Mouse (Mus musculus) neural tube, embryonic 11.5 days (tissue): ENCODE results near the gene Sass6. TPM values are rescaled to one million over a fixed set of nuclear protein-coding genes. Genes with fewer than 3 reads are reported as not detected.
A peak's percentile ranks its signal among the peaks of the same experiment; 100 is the strongest.
"Not testable (repeated sequence)": the region's sequence is repeated elsewhere in the genome, so short reads cannot be mapped to it uniquely, and the experiment has no call there.

ENCODE experiments used
- ATAC-seq: fragments of 200-750 bp; cut with Nextera tagmentation; 2 replicates; pipeline ENCODE4 v1.8.0; 2017; ENCODE audit warnings: moderate number of reproducible peaks, mild to moderate bottlenecking, moderate TSS enrichment, moderate library complexity; ENCODE audit not compliant: insufficient read depth, low FRiP score, low TSS enrichment
- DNase-seq: peaks from one replicate; pipeline ENCODE4 v3.0.0-alpha.2; 2015; ENCODE audit warnings: low spot score
- H3K27ac ChIP-seq: fragments of 300-500 bp; sonication (generic); 2 replicates; pipeline ENCODE4 v1.5.1; 2014; ENCODE audit warnings: low read depth, mild to moderate bottlenecking, low read length
- H3K27me3 ChIP-seq: fragments of 300-500 bp; sonication (generic); 2 replicates; pipeline ENCODE4 v1.6.1; 2014; ENCODE audit warnings: mild to moderate bottlenecking, low read length, mixed read lengths; ENCODE audit not compliant: control insufficient read depth, insufficient read depth
- H3K36me3 ChIP-seq: fragments of 300-500 bp; sonication (generic); 2 replicates; pipeline ENCODE4 v1.6.1; 2014; ENCODE audit warnings: mild to moderate bottlenecking, low read length, moderate library complexity, mixed read lengths; ENCODE audit not compliant: control insufficient read depth, insufficient read depth
- H3K4me1 ChIP-seq: fragments of 300-500 bp; sonication (generic); 2 replicates; pipeline ENCODE4 v1.6.1; 2014; ENCODE audit warnings: low read length, mixed read lengths; ENCODE audit not compliant: control insufficient read depth, insufficient read depth
- H3K4me2 ChIP-seq: fragments of 300-500 bp; sonication (generic); 2 replicates; pipeline ENCODE4 v1.6.1; 2014; ENCODE audit warnings: low read depth, mild to moderate bottlenecking, moderate library complexity
- H3K4me3 ChIP-seq: fragments of 300-500 bp; sonication (generic); 2 replicates; pipeline ENCODE4 v1.5.1; 2014; ENCODE audit warnings: low read depth, low read length
- H3K9ac ChIP-seq: fragments of 300-500 bp; sonication (generic); 2 replicates; pipeline ENCODE4 v1.6.1; 2014; ENCODE audit warnings: mild to moderate bottlenecking, low read length
- H3K9me3 ChIP-seq: fragments of 300-500 bp; sonication (generic); 2 replicates; pipeline ENCODE4 v1.6.1; 2016; ENCODE audit warnings: low read length; ENCODE audit not compliant: control insufficient read depth
- WGBS: fragments of 180-500 bp; shearing (Covaris S2); extraction: QIAGEN DNeasy Blood & Tissue Kit; methylation state at CpG from one replicate; pipeline ENCODE4 v1.1.7; 2014; 5-methylcytosine and 5-hydroxymethylcytosine counted together
- polyA plus RNA-seq: library from polyadenylated mRNA; unstranded; fragments of >200 nt; fragmentation: Nextera tagmentation; extraction: Ambion mirVana; gene quantifications from 2 replicates; pipeline ENCODE4 v1.2.1, GENCODE M21; 2014

Sass6 gene
- polyA plus RNA-seq = 33.0 and 36.2 TPM in 2 replicates

GRCm38 (mm10) chr3:116594728-116595602 lies at the start of gene Sass6:
Gene Sass6 (plus strand): TSS chr3:116594982.
- peak; percentile 95 for ATAC-seq
- peak within 1 kb of the TSS; percentile 76; the same call in 1 of the 2 replicates for H3K27ac ChIP-seq
- H3K4me1 ChIP-seq = no peaks in the 10 kb centered on the region
- under 1% methylated on average over 65 of the region's 65 CpGs for WGBS
- no peaks in the 10 kb centered on the region for H3K27me3 ChIP-seq
- peak within 1 kb of the TSS; percentile 82 for H3K4me3 ChIP-seq
- no peaks in the 10 kb centered on the region for H3K36me3 ChIP-seq
- DNase-seq = peak; percentile 98
- H3K9me3 ChIP-seq = no peaks in the 10 kb centered on the region
- peak within 1 kb of the TSS; percentile 80 for H3K4me2 ChIP-seq
- H3K9ac ChIP-seq = peak within 1 kb of the TSS; percentile 57

GRCm38 (mm10) chr3:116547430-116547829 lies 47.4 kb upstream of the Sass6 start:
- WGBS = 95% methylated on average over 5 of the region's 5 CpGs
- ATAC-seq (no peak), DNase-seq (no peak)
- Histone ChIP-seq H3K9me3 (no peaks in the 10 kb centered on the region), H3K4me3 (no peak overlapping the region), H3K4me1 (no peaks in the 10 kb centered on the region), H3K36me3 (no peaks in the 10 kb centered on the region), H3K4me2 (no peak overlapping the region), H3K9ac (no peak overlapping the region), H3K27me3 (no peaks in the 10 kb centered on the region), H3K27ac (no peak overlapping the region)

- no peaks in the 10 kb centered on the region for H3K36me3 ChIP-seq
- H3K9me3 ChIP-seq = no peaks in the 10 kb centered on the region
- no peak overlapping the region for H3K9ac ChIP-seq
- H3K4me3 ChIP-seq = no peak overlapping the region
- ATAC-seq (no peak), DNase-seq (no peak)
- H3K27me3 ChIP-seq = no peaks in the 10 kb centered on the region
- H3K4me1 ChIP-seq = no peaks in the 10 kb centered on the region
- H3K27ac ChIP-seq = no peak overlapping the region
- no peak overlapping the region for H3K4me2 ChIP-seq
- 96% methylated on average over 5 of the region's 5 CpGs for WGBS
Observed at GRCm38 (mm10) chr3:116551362-116551761, 43.4 kb upstream of the Sass6 start.

- not testable (repeated sequence) for H3K9me3 ChIP-seq, H3K4me3 ChIP-seq, H3K9ac ChIP-seq, H3K27me3 ChIP-seq, ATAC-seq, H3K4me1 ChIP-seq, DNase-seq, H3K27ac ChIP-seq, H3K36me3 ChIP-seq, H3K4me2 ChIP-seq
- WGBS = 93% methylated on average over 13 of the region's 14 CpGs
Observed at GRCm38 (mm10) chr3:116561315-116561714, 33.5 kb upstream of the Sass6 start.

- Histone ChIP-seq H3K4me1 (no peaks in the 10 kb centered on the region), H3K27me3 (no peaks in the 10 kb centered on the region), H3K4me2 (no peak within 1 kb of the TSS), H3K9ac (no peak within 1 kb of the TSS), H3K9me3 (no peaks in the 10 kb centered on the region), H3K4me3 (no peak within 1 kb of the TSS), H3K36me3 (no peaks in the 10 kb centered on the region), H3K27ac (no peak within 1 kb of the TSS)
- DNase-seq = no peak
- WGBS = 85% methylated on average over 7 of the region's 7 CpGs
- ATAC-seq = no peak
Observed at GRCm38 (mm10) chr3:116562408-116563094, 32.2 kb upstream of the Sass6 start, which contains the start of gene Lrrc39. Gene Lrrc39 (plus strand): TSS chr3:116562973.

GRCm38 (mm10) chr3:116563095-116563492 lies 31.7 kb upstream of the Sass6 start:
- 87% methylated on average over 7 of the region's 7 CpGs for WGBS
- no peak overlapping the region for H3K9ac ChIP-seq
- ATAC-seq (no peak), DNase-seq (no peak)
- H3K4me2 ChIP-seq = no peak overlapping the region
- H3K9me3 ChIP-seq = no peaks in the 10 kb centered on the region
- H3K27ac ChIP-seq = no peak overlapping the region
- no peak overlapping the region for H3K4me3 ChIP-seq
- no peaks in the 10 kb centered on the region for H3K36me3 ChIP-seq
- no peaks in the 10 kb centered on the region for H3K4me1 ChIP-seq
- H3K27me3 ChIP-seq = no peaks in the 10 kb centered on the region

- WGBS = 77% methylated on average over 2 of the region's 2 CpGs
- DNase-seq = no peak
Observed at GRCm38 (mm10) chr3:116570628-116571027, 24.2 kb upstream of the Sass6 start.

GRCm38 (mm10) chr3:116577286-116577685 lies 17.5 kb upstream of the Sass6 start:
- no peaks in the 10 kb centered on the region for H3K4me1 ChIP-seq
- H3K27ac ChIP-seq = no peak overlapping the region
- no peaks in the 10 kb centered on the region for H3K9me3 ChIP-seq
- ATAC-seq (no peak), DNase-seq (no peak)
- no peak overlapping the region for H3K9ac ChIP-seq
- no peak overlapping the region for H3K4me3 ChIP-seq
- H3K27me3 ChIP-seq = no peaks in the 10 kb centered on the region
- WGBS = 75% methylated on average over 3 of the region's 3 CpGs
- no peak overlapping the region for H3K4me2 ChIP-seq
- 0 out of 2 replicates have a peak, but pooled peaks cover 3% of the 10 kb centered on the region for H3K36me3 ChIP-seq

More at GRCm38 (mm10) chr3:116570628-116571027, 24.2 kb upstream of the Sass6 start:
- H3K9me3 ChIP-seq = no peaks in the 10 kb centered on the region
- no peaks in the 10 kb centered on the region for H3K36me3 ChIP-seq
- H3K4me3 ChIP-seq = no peak overlapping the region
- no peaks in the 10 kb centered on the region for H3K27me3 ChIP-seq
- H3K4me1 ChIP-seq = no peaks in the 10 kb centered on the region
- no peak overlapping the region for H3K27ac ChIP-seq
- no peak overlapping the region for H3K4me2 ChIP-seq
- no peak for ATAC-seq
- no peak overlapping the region for H3K9ac ChIP-seq
